In the genomic region with DNA sequence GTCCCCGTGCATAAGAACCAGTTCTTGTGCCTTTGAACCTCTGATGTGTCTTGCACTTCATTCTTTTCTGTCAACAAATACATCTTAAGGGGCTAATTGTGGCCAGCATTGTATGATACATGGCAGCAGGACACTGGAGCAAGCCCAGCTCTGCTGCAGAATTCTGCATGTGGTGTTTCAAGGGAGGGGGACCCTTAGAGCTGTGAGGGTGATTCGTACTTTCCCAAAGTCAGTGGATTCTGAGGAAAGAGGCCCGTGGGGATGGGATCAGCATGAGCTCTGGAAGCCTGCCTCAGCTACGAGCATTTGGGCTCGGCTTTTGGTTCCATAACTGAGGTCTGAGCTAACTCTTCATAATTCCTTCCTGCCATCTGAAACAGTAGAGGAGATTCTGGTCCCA, we compare ENCODE assay signal across 16 mouse cellular contexts.
DNase-seq lines count a peak whose midpoint lies in the region; ATAC-seq lines count a peak whose summit lies in the region.
"Had no signal": no experiment of that assay in that cellular context is flagged by ENCODE, and none has a peak within 500 bp of the region (broad histone marks: within the 10 kb centered on the region; RNA-seq: fewer than 3 reads in every experiment).

No protein-coding gene starts in this region.

- H3K36me3 ChIP-seq in forebrain, embryonic 10.5 days (replicated peaks) = peaks cover 5% of the 10 kb centered on the region; the same call in 1 of the 2 replicates
- no peaks in the 10 kb centered on the region for H3K36me3 ChIP-seq in forebrain, embryonic 12.5 days (replicated peaks)
- H3K36me3 ChIP-seq in hindbrain, embryonic 11.5 days (ENCODE audit: control insufficient read depth, insufficient read depth, low read length) = no peaks in the 10 kb centered on the region
- H3K36me3 ChIP-seq in hindbrain, embryonic 13.5 days = no peaks in the 10 kb centered on the region
- H3K36me3 ChIP-seq in embryonic facial prominence, embryonic 10.5 days (replicated peaks) = peaks cover 57% of the 10 kb centered on the region
- H3K36me3 ChIP-seq: forebrain, embryonic 15.5 days had no signal

- peaks cover 28% of the 10 kb centered on the region for H3K4me1 ChIP-seq in forebrain, embryonic 10.5 days
- H3K4me1 ChIP-seq in forebrain, embryonic 12.5 days = 0 out of 2 replicates have a peak, but pooled peaks cover 4% of the 10 kb centered on the region
- no peaks in the 10 kb centered on the region; the same call in 1 of the 2 replicates for H3K4me1 ChIP-seq in hindbrain, embryonic 11.5 days (replicated peaks; ENCODE audit: control insufficient read depth, insufficient read depth, low read length)
- peaks cover 23% of the 10 kb centered on the region for H3K4me1 ChIP-seq in hindbrain, embryonic 13.5 days (replicated peaks)
- peaks cover 59% of the 10 kb centered on the region for H3K4me1 ChIP-seq in embryonic facial prominence, embryonic 10.5 days

- peak overlapping the region; percentile 78 for H3K27ac ChIP-seq in forebrain, embryonic 10.5 days
- no peak overlapping the region for H3K27ac ChIP-seq in forebrain, embryonic 12.5 days
- peak overlapping the region; percentile 17; the same call in 1 of the 2 replicates for H3K27ac ChIP-seq in hindbrain, embryonic 11.5 days (ENCODE audit: low read depth, low read length)
- no peak overlapping the region for H3K27ac ChIP-seq in hindbrain, embryonic 13.5 days
- H3K27ac ChIP-seq in embryonic facial prominence, embryonic 10.5 days (replicated peaks) = peak overlapping the region; percentile 88
- H3K27ac ChIP-seq: forebrain, embryonic 15.5 days had no signal

- no peak for ATAC-seq in forebrain, embryonic 12.5 days (ENCODE audit: low FRiP score)
- no peak for ATAC-seq in hindbrain, embryonic 11.5 days (ENCODE audit: low FRiP score)
- ATAC-seq in hindbrain, embryonic 13.5 days (ENCODE audit: low FRiP score) = no peak
- ATAC-seq: activated CD4-positive, CD25-positive, alpha-beta regulatory T cell, adult 4 months; forebrain, embryonic 15.5 days; inflammation-experienced regulatory T-cells, adult 6 months had no signal

- no peaks in the 10 kb centered on the region for H3K27me3 ChIP-seq in forebrain, embryonic 10.5 days (ENCODE audit: poor library complexity, severe bottlenecking)
- no peaks in the 10 kb centered on the region for H3K27me3 ChIP-seq in forebrain, embryonic 12.5 days
- H3K27me3 ChIP-seq in hindbrain, embryonic 11.5 days (ENCODE audit: control insufficient read depth, insufficient read depth, low read length) = no peaks in the 10 kb centered on the region
- H3K27me3 ChIP-seq in hindbrain, embryonic 13.5 days = no peaks in the 10 kb centered on the region
- no peaks in the 10 kb centered on the region for H3K27me3 ChIP-seq in embryonic facial prominence, embryonic 10.5 days (replicated peaks; ENCODE audit: low read depth, poor library complexity, severe bottlenecking)
- H3K27me3 ChIP-seq: forebrain, embryonic 15.5 days had no signal

- 82% methylated on average over 5 of the region's 5 CpGs for WGBS in forebrain, embryonic 10.5 days
- 79% methylated on average over 5 of the region's 5 CpGs for WGBS in forebrain, embryonic 12.5 days
- WGBS in hindbrain, embryonic 11.5 days = 78% methylated on average over 5 of the region's 5 CpGs
- WGBS in hindbrain, embryonic 13.5 days = 79% methylated on average over 5 of the region's 5 CpGs
- WGBS in embryonic facial prominence, embryonic 10.5 days = 46% methylated on average over 5 of the region's 5 CpGs

- no peak overlapping the region for H3K4me2 ChIP-seq in forebrain, embryonic 12.5 days
- H3K4me2 ChIP-seq in hindbrain, embryonic 11.5 days (replicated peaks; ENCODE audit: low read depth, low read length) = no peak overlapping the region
- no peak overlapping the region for H3K4me2 ChIP-seq in hindbrain, embryonic 13.5 days
- H3K4me2 ChIP-seq: forebrain, embryonic 15.5 days; liver, embryonic 11.5 days; midbrain, embryonic 11.5 days had no signal

- DNase-seq in forebrain, embryonic 10.5 days (ENCODE audit: extremely low spot score, low spot score) = no peak
- no peak for DNase-seq in hindbrain, embryonic 11.5 days (ENCODE audit: low spot score)
- DNase-seq in embryonic facial prominence, embryonic 10.5 days (ENCODE audit: low spot score) = no peak
- peak; percentile 30 for DNase-seq in gastrocnemius, postnatal 25 days
- no peak for DNase-seq in cerebellum, adult 9-11 months
- no peak for DNase-seq in frontal cortex, postnatal 10 days (ENCODE audit: low spot score in 2 of 2)
- DNase-seq: cerebellum, postnatal 10 days; heart, postnatal 14 days; right cerebral cortex, postnatal 25 days had no signal

- H3K9me3 ChIP-seq in forebrain, embryonic 10.5 days = no peaks in the 10 kb centered on the region
- no peaks in the 10 kb centered on the region for H3K9me3 ChIP-seq in forebrain, embryonic 12.5 days
- H3K9me3 ChIP-seq in hindbrain, embryonic 11.5 days (ENCODE audit: control insufficient read depth, low read length) = no peaks in the 10 kb centered on the region
- no peaks in the 10 kb centered on the region for H3K9me3 ChIP-seq in hindbrain, embryonic 13.5 days
- H3K9me3 ChIP-seq in embryonic facial prominence, embryonic 10.5 days = no peaks in the 10 kb centered on the region
- H3K9me3 ChIP-seq: forebrain, embryonic 15.5 days had no signal

- H3K9ac ChIP-seq in forebrain, embryonic 12.5 days = no peak overlapping the region
- H3K9ac ChIP-seq in hindbrain, embryonic 11.5 days (ENCODE audit: low read depth, low read length) = no peak overlapping the region
- no peak overlapping the region for H3K9ac ChIP-seq in hindbrain, embryonic 13.5 days
- H3K9ac ChIP-seq: forebrain, embryonic 15.5 days had no signal

- no peak overlapping the region for H3K4me3 ChIP-seq in forebrain, embryonic 10.5 days
- H3K4me3 ChIP-seq in forebrain, embryonic 12.5 days (replicated peaks) = no peak overlapping the region
- no peak overlapping the region for H3K4me3 ChIP-seq in hindbrain, embryonic 11.5 days (ENCODE audit: low read depth, low read length)
- H3K4me3 ChIP-seq in hindbrain, embryonic 13.5 days = no peak overlapping the region
- H3K4me3 ChIP-seq in embryonic facial prominence, embryonic 10.5 days = 0 out of 2 replicates have a peak overlapping the region, but pooled peaks have one; percentile 9
- H3K4me3 ChIP-seq: forebrain, embryonic 15.5 days had no signal

Comparison
In these comparisons a context has a peak if more than half of its experiments do, and no peak if none do; other contexts are left out.
1. H3K27ac ChIP-seq: peak in forebrain, embryonic 10.5 days (single experiment), hindbrain, embryonic 11.5 days (single experiment) and embryonic facial prominence, embryonic 10.5 days (single experiment); none in forebrain, embryonic 12.5 days (single experiment) and hindbrain, embryonic 13.5 days (single experiment).